Mouse (Mus musculus) splenic B cell, adult 2 months (primary cell): Measurements from ENCODE around the gene Pnkd.

Experiments
- DNase-seq: peaks from one replicate; pipeline ENCODE4 v3.0.0-alpha.2; 2011; ENCODE audit warnings: low read depth, low spot score
- H3K27me3 ChIP-seq: 2 replicates; pipeline ENCODE4 v1.6.1; 2012; ENCODE audit warnings: mild to moderate bottlenecking, low read length, moderate library complexity, mixed read lengths; ENCODE audit not compliant: control insufficient read depth, poor library complexity, insufficient read depth, severe bottlenecking
- H3K36me3 ChIP-seq: 2 replicates; pipeline ENCODE4 v1.6.1; 2012; ENCODE audit warnings: mild to moderate bottlenecking, low read length, moderate library complexity, mixed read lengths; ENCODE audit not compliant: control insufficient read depth, poor library complexity, insufficient read depth, severe bottlenecking

Pnkd gene

DNA sequence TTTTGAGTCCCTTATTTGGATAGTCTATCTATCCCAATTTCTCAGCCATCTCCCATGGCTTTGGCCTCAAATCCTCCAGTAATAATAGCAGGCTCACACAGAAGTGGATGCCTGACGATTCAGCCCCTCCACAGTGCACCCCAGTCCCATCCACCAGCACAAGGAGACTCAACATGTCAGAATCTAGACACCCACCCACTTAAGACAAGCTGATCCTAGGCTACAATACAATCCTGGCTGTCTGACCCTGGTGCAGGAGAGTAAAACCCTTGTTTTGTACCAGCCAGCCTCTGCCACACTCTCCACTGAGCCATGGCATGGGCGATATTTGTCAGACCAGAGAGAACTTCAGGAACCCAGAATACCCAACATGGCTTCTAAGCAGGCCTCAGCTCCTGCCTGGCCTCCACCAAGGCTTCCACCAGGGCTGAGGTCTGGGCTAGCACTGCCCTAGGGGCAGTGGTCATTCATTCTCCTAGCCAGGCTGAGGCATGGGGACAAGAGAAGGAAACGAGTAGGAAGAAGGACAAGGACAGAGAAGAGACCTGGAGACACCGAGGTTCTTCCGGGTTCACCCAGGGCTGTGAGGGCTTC lies 13.5 kb downstream of the Pnkd start:
- Histone ChIP-seq H3K27me3 (no peaks in the 10 kb centered on the region), H3K36me3 (no peaks in the 10 kb centered on the region; the same call in 1 of the 2 replicates)
- DNase-seq, result no peak

DNA sequence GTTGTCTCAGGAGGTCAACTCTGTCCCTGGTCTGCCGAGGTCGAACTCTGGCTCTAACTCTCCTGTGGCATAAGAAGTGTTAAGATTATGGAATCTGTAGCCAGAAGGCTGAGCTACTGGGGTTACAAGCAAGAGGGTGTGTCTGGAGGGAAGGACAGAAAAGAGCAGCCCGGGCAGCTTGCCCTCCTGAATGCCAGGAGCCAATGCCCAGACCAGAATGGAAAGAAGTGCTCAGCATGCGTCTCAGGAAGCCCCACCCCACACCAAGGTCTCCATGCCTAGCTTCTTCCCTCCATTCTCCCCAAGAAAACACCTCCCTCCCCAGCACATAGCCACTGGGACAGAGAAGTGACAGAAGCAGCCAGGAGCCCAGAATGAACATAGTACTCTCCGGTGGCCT lies 14.3 kb downstream of the Pnkd start:
- Histone ChIP-seq H3K27me3 (peaks cover 1% of the 10 kb centered on the region; the same call in 1 of the 2 replicates), H3K36me3 (no peaks in the 10 kb centered on the region)
- DNase-seq, result no peak

DNA sequence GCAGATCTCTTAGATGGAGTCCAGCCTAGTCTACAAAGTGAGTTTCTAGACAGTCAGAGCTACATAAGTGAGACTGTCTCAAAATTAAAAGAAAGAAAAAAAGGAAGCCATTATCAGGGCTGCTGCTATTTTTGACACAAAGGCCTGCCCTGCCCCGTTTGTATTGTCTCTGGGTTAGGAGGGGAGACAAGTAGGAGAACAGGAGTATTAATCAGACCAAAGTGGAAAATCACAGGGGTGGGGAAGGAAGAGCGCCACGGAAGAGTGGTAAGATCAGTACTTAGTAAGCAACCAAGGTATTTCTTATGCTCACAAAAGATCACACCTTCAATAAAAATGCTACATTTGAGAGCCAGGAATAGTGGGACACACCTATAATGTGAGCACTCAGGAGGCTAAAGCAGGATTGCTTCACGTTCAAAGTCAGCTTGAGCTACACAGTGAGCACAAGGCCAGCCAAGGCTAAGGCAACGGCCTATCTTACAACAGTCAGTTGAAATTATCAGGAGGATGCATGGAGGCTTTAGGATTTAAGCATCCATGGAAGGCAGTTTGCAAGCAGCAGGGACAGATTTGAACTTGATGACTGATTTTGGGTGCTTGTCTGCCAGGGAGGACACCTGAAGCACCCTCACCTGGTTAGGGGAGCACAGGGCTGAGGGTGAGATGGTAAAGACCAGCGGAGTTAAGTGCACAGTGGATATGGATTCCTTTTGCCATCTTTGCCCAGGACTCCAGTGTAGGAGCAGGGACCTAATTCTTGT lies 15.8 kb downstream of the Pnkd start:
- no peak for DNase-seq
- Histone ChIP-seq H3K36me3 (no peaks in the 10 kb centered on the region), H3K27me3 (peaks cover 1% of the 10 kb centered on the region; the same call in 1 of the 2 replicates)

DNA sequence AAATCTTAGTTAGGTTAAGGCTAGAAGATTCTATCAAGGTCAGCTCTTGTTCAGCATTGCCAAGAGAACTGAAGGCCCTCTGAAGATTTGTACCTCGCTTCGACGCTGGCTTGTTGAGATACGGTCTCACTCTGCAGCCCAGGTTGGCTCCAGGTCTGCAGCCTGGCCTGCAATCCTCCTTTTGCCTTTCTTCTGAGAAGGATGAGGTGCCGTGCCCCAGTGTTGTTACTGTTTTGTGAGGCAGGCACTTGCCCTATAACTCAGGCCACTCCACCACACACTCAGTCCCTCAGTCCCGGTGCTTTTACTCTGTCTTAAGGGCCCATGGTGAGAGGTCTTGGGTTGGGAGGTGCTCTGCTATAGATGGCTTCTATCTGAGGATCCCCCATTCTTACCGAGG lies 17.5 kb downstream of the Pnkd start:
- no peak for DNase-seq
- Histone ChIP-seq H3K27me3 (peaks cover 1% of the 10 kb centered on the region; the same call in 1 of the 2 replicates), H3K36me3 (no peaks in the 10 kb centered on the region)

DNA sequence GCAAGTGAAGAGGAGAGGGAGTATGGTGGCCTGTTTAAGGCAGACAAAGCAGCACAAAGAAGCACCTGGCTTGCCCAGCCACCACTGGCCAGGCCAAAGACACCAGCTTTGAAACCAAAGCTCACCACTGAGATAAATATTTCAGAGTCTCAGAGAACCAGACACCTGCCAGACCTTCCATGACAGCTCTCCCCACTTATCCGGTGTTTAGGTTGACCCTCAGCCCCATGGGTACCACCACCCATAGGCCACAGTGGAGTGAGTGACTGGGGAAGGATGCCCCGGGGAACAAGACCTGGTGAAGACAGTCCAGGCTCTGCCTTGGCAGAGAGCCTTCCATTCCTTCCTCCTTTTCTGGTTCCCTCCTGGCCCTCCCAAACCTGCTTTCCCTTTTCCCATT lies 18.1 kb downstream of the Pnkd start:
- DNase-seq, result no peak
- Histone ChIP-seq H3K36me3 (no peaks in the 10 kb centered on the region), H3K27me3 (peaks cover 1% of the 10 kb centered on the region; the same call in 1 of the 2 replicates)

DNA sequence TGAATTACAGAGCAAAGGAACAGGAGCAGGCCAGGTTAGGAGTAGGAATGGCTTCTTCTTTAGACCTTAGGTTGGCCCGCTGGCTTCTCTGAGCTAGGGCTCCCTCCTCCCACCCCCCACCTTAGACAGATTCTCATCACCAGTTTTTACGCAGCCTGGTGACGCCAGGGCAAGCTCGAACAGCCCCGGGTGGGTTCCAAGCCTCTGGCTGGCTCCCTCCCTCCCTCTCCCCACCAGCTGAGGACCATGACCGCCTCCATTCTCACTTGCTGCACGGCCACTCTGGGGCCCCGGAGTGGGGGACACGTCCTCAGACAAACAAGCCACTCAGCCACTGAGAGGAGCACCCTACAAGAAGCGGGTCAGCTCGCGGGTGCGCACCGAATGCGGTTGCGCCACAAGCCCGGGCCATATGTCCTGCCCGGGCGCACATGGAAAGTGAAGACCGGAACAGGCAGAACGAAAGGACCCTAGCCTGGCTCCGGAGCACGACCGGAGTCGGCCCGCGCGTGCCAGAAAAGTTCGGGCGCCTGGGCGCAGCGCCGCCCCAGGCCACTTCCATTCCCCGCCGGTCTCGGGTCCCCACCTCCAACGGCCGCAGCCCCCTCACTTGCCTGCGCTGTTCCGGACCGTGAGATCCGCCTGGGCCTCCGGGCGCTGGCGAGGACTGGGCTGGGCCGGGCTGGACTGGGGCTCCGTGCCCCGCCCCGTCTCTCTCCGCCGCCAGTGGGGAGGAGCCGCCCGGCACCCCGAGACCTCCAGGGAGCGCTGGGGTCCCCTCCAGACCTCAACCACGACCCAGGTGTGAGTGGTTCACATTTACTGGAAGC lies 19.0 kb downstream of the Pnkd start:
- H3K27me3 ChIP-seq, result peaks cover 1% of the 10 kb centered on the region; the same call in 1 of the 2 replicates
- H3K36me3 ChIP-seq, result no peaks in the 10 kb centered on the region
- DNase-seq, result peak; percentile 34

DNA sequence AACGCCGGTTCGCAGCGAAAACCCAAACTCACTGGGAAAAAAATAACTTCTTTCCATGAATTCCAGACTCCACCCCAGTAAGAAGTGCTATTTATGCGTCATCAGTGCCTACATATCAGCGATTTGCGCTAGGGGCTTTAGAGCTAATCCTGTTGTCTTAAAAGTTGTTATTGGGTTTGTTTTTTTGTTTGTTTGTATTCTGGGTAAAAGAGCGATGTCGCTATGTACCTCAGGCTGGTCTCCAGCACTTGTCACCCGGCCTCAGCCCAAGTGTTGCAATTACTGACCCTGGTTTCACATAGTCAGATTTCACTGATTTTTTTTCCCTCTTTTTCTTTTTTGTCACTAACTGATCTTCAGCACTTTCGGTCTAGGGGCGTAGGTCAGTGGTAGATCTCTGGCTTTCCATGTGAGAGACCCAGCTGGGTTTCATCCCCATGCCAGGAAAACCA lies 19.6 kb downstream of the Pnkd start:
- Histone ChIP-seq H3K27me3 (peaks cover 1% of the 10 kb centered on the region; the same call in 1 of the 2 replicates), H3K36me3 (no peaks in the 10 kb centered on the region)
- DNase-seq, result no peak

DNA sequence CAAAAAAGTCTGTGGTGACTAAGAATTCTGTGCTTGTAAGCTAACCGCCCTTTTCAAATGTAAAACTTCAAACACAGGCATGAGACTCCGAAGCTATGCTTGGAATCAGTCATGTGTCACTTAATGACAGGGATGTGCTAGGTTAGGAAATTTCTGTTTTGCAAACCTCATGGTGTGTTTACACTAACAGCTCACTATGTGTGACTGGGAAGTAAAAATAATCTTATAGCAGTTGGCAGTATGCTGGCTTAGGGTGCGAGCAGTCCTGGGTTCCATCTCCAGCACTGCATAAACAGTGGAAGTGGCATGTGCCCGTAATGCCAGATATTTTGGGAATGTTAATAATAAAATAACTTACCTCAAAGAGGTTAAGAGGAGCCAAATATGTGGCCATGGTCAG lies 20.2 kb downstream of the Pnkd start:
- Histone ChIP-seq H3K36me3 (no peaks in the 10 kb centered on the region), H3K27me3 (peaks cover 1% of the 10 kb centered on the region; the same call in 1 of the 2 replicates)
- no peak for DNase-seq

DNA sequence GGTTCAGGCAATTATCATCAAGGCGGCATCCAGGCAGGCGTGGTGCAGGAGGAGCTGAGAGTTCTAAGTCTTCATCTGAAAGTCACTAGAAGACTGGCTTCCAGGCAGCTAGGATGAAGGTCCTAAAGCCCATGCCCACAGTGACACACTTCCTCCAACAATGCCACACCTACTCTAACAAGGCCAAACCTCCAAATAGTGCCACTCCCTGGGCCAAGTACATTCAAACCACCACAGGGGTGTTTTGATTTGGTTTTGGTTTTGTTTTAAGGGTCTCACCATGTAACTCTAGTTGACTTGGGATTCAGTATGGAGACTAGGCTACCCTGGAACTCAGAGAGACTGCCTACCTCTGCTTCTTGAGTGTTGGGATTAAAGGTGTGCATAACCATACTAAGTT lies 20.8 kb downstream of the Pnkd start, which contains the start of gene Tmbim1:
Gene Tmbim1, minus strand, starts transcription at position 101 of the 400 bp plus-strand sequence.
- DNase-seq, result no peak

DNA sequence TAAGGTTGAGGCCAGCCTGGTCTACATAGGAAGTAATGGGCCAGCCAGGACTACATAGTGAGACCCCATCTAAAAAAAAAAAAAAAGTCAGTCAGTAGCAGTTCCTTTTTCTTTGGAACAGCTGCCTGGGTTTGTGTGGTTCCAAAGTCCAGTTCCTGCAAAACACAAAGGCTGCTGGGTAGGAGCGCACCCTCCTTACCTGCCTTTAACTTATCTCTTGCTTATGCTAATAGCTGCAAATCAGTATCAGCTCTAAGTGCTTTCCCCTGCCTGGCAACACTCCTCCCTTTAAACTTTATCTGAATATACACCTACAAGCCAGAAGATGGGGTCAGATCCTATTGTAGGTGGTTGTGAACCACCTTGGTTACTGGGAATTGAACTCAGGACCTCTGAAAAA lies 22.4 kb downstream of the Pnkd start:
- no peaks in the 10 kb centered on the region for H3K36me3 ChIP-seq
- DNase-seq, result no peak
- H3K27me3 ChIP-seq, result peaks cover 1% of the 10 kb centered on the region; the same call in 1 of the 2 replicates

More for the DNA sequence above, 20.8 kb downstream of the Pnkd start, which contains the start of gene Tmbim1:
- Histone ChIP-seq H3K27me3 (peaks cover 1% of the 10 kb centered on the region; the same call in 1 of the 2 replicates), H3K36me3 (no peaks in the 10 kb centered on the region)

DNA sequence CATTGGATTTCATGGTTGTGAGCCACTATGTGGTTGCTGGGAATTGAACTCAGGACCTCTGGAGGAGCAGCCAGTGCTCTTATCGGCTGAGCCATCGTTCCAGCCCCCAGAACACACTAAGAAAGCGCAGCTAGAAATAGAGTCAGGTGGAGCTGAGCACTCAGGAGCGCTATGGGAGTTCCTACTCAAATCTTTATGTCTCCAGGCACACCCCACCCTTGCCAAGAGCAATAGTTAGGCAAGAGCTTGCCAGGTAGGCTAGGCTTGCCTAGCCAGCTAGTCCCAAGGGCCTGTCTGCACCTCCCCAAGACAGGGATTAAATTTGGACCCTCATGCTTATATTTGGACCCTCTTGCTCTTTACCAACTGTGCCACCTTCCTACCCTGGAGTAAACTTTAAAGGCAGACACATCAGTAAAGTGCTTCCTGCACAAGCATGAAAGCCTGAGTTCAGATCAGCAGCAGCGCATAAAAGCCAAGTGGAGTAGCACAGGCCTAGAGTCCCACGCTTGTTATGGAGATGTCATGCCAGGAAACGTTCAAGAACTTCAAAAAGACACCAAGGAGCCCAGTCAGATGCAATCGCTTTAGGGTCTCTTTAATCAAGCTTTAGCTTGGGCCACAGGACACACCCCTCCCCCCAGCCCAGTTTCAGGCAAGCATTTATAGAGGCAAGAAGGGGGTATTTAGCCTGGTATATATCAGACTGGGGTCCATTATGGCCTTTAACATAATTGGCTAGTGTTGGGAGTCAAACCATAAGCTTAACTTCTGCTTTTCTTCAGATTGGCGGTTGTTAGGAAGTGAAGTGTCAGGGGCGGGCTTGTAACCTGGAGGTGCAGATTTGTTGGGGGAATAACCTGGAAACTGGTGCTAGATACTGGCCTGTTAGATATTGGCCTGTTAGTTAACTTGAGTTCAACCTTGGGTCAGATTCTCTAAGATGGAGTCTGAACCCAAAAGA lies 23.6 kb downstream of the Pnkd start:
- DNase-seq, result no peak
- H3K27me3 ChIP-seq, result peaks cover 1% of the 10 kb centered on the region; the same call in 1 of the 2 replicates
- H3K36me3 ChIP-seq, result no peaks in the 10 kb centered on the region

DNA sequence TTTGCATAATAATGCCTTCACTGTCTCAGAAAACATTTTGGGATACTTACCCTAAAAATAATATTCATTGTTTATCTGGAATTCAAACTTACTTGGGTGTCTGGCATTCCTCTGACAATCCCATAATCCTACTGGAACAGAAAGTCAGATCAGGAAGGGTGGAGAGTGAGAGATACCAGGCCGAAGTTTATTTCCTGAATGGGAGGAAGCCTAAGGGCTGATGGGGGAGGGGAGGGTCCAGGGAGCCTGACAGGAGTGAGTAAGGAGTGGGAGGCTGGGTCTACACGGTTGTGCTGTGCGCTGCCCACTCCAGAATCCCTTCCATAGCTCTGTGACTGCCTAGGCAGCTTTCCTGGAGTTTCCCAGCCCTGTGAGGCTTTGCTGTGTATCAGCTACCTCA lies 25.0 kb downstream of the Pnkd start:
- Histone ChIP-seq H3K27me3 (no peaks in the 10 kb centered on the region), H3K36me3 (no peaks in the 10 kb centered on the region)
- no peak for DNase-seq

DNA sequence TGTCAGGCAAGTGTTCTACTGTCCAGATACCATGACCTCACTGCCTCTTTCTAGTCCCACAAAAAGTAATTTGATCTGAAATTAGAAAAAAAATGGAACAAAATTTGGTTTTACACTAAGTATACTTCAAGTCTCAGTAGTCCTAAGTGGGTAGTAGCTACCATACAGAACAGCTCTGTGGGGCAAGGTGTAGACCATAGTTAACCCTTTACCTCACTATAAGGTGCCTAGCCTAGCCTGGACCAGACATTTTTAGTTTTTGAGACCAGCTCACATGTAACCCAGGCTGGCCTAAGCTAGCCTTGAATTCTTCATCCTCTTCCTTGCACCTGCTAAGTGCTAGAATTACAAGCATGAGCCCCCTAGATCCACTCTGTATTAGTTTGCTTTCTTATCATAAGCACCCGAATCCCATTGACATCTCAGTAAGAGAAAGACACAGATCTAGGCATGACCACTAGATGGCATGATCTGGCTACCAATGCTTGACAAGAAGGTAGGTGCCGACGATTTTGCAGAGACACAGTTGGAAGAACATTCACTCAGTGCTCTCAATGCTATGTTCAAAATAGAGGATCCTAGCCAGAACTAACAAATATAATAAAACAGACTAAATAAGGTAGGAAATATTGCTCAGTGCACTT lies 28.4 kb downstream of the Pnkd start:
- DNase-seq, result peak; percentile 89
- no peaks in the 10 kb centered on the region for H3K36me3 ChIP-seq
- no peaks in the 10 kb centered on the region for H3K27me3 ChIP-seq
